In genomic region chr7:100841608-100842007, GRCm38 (mm10) we compare ENCODE assay signal across 12 mouse cellular contexts.
"Had no signal": no experiment of that assay in that cellular context is flagged by ENCODE, and none has a peak within 500 bp of the region (broad histone marks: within the 10 kb centered on the region; RNA-seq: fewer than 3 reads in every experiment).

No protein-coding gene starts in this region.

- H3K9ac ChIP-seq: intestine, embryonic 15.5 days; kidney, embryonic 15.5 days; liver, embryonic 14.5 days; lung, embryonic 14.5 days; stomach, embryonic 15.5 days had no signal

- H3K27me3 ChIP-seq: intestine, embryonic 15.5 days; kidney, embryonic 15.5 days; stomach, embryonic 15.5 days had no signal

- H3K4me2 ChIP-seq: intestine, embryonic 15.5 days; kidney, embryonic 15.5 days; lung, embryonic 14.5 days; stomach, embryonic 15.5 days had no signal

- DNase-seq: kidney, postnatal 10 days; layer of hippocampus, postnatal 36 days; lung, embryonic 14.5 days; midbrain, embryonic 14.5 days; thymus, postnatal 25 days had no signal

- H3K36me3 ChIP-seq: intestine, embryonic 15.5 days had no signal

- H3K9me3 ChIP-seq: intestine, embryonic 15.5 days; kidney, embryonic 15.5 days; stomach, embryonic 15.5 days had no signal

- ATAC-seq: intestine, embryonic 15.5 days; lung, postnatal 0 days had no signal

- H3K27ac ChIP-seq: intestine, embryonic 15.5 days; kidney, embryonic 15.5 days; left cerebral cortex, adult 2 months; macrophage; stomach, embryonic 15.5 days had no signal

- H3K4me3 ChIP-seq: intestine, embryonic 15.5 days; kidney, embryonic 15.5 days; left cerebral cortex, adult 2 months; stomach, embryonic 15.5 days had no signal
